12 mouse cellular contexts compared by ENCODE assay signal in the genomic region with DNA sequence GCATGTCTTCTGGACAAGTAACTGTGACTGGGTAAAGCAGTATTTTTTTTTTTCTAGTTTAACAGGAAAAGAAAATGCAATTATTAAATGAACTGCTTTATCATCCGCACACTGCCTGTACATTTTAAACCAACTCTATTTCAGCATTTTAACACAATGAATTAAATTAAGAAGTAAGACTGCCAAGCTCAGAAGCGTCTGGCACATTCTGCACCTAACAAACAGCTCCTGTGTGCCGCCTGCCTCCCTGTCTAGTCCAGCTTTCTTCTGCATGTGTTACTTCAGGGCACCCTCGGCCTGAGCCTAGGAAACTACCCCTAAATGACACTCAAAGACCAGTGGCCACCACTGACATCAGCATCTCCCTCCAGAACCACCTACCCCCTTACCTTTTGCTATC. TPM values are rescaled to one million over a fixed set of nuclear protein-coding genes. Genes with fewer than 3 reads are reported as not detected.
DNase-seq lines count a peak whose midpoint lies in the region; ATAC-seq lines count a peak whose summit lies in the region.
"Had no signal": no experiment of that assay in that cellular context is flagged by ENCODE, and none has a peak within 500 bp of the region (broad histone marks: within the 10 kb centered on the region; RNA-seq: fewer than 3 reads in every experiment).

No protein-coding gene starts in this region.

- peak; percentile 6 for DNase-seq in heart, postnatal 4 days
- DNase-seq in heart, adult 18-20 months: no peak
- DNase-seq in right cerebral cortex, adult 18-20 months: peak; percentile 21
- no peak for DNase-seq in right cerebral cortex, postnatal 10 days (ENCODE audit: low spot score in 2 of 2)
- DNase-seq in spleen, adult 12 weeks (ENCODE audit: low spot score): no peak
- DNase-seq in layer of hippocampus, adult 8-10 months (ENCODE audit: low spot score in 2 of 2): no peak
- DNase-seq in lung, adult 18-20 months: no peak
- DNase-seq: kidney, postnatal 36 days had no signal

- no peak for ATAC-seq in liver, embryonic 12.5 days
- ATAC-seq: activated CD4-positive, CD25-positive, alpha-beta regulatory T cell, adult 4 months had no signal

- peak overlapping the region; percentile 90 for H3K4me2 ChIP-seq in liver, embryonic 12.5 days

- H3K9ac ChIP-seq in liver, embryonic 12.5 days: peak overlapping the region; percentile 37; the same call in 1 of the 2 replicates
- H3K9ac ChIP-seq: stomach, embryonic 15.5 days had no signal

- H3K4me3 ChIP-seq in liver, embryonic 12.5 days: 0 out of 2 replicates have a peak overlapping the region, but pooled peaks have one; percentile 88
- H3K4me3 ChIP-seq: stomach, embryonic 15.5 days had no signal

- no peaks in the 10 kb centered on the region for H3K27me3 ChIP-seq in liver, embryonic 12.5 days (replicated peaks)
- H3K27me3 ChIP-seq: CH12.LX; stomach, embryonic 15.5 days had no signal

- no peaks in the 10 kb centered on the region for H3K9me3 ChIP-seq in liver, embryonic 12.5 days (replicated peaks)
- H3K9me3 ChIP-seq: stomach, embryonic 15.5 days had no signal

- H3K27ac ChIP-seq in liver, embryonic 12.5 days: no peak overlapping the region
- H3K27ac ChIP-seq: stomach, embryonic 15.5 days had no signal

- 83% methylated on average over 4 of the region's 4 CpGs for WGBS in liver, embryonic 12.5 days (ENCODE audit: insufficient replicate concordance)

- H3K4me1 ChIP-seq in liver, embryonic 12.5 days: peaks cover 96% of the 10 kb centered on the region

- peaks cover 82% of the 10 kb centered on the region for H3K36me3 ChIP-seq in liver, embryonic 12.5 days

RNA-seq across cellular contexts. Expression of a gene that starts 8.7 kb away (rescaled TPM):
- 10 to 100 TPM; 39.5 to 47.6 TPM for total RNA-seq in heart, postnatal 4 days (2021)
- total RNA-seq in heart, adult 18-20 months (2021): 10 to 100 TPM; 17.8 to 18.5 TPM
- 9.6 and 10.4 TPM in 2 replicates for polyA plus RNA-seq in liver, embryonic 12.5 days (2016; fragmentation: Nextera tagmentation; extraction: Ambion mirVana)
- 10 to 100 TPM; 54.1 to 72.4 (median 64.9) TPM for total RNA-seq in layer of hippocampus, adult 8-10 months (2022)

Comparison
In these comparisons a context has a peak if more than half of its experiments do, and no peak if none do; other contexts are left out.
1. DNase-seq: peak in heart, postnatal 4 days (single experiment) and right cerebral cortex, adult 18-20 months (single experiment); none in heart, adult 18-20 months (0 of 2), right cerebral cortex, postnatal 10 days (0 of 2), spleen, adult 12 weeks (single experiment), layer of hippocampus, adult 8-10 months (0 of 2) and lung, adult 18-20 months (0 of 2).